Mouse (Mus musculus) midbrain, embryonic 16.5 days (tissue): ENCODE measurements around the gene Gm42517. TPM values are rescaled to one million over a fixed set of nuclear protein-coding genes. Genes with fewer than 3 reads are reported as not detected.

ENCODE experiments used
- ATAC-seq: fragments of 200-750 bp; cut with Nextera tagmentation; 2 replicates; pipeline ENCODE4 v1.8.0; 2017; ENCODE audit warnings: moderate TSS enrichment
- H3K27ac ChIP-seq: fragments of 300-500 bp; sonication (generic); 2 replicates; pipeline ENCODE4 v1.5.1; 2014; ENCODE audit warnings: mild to moderate bottlenecking, low read length, mixed read lengths
- H3K27me3 ChIP-seq: fragments of 300-500 bp; sonication (generic); 2 replicates; pipeline ENCODE4 v1.6.1; 2014; ENCODE audit warnings: low read depth, low read length, mixed read lengths; ENCODE audit not compliant: control insufficient read depth, insufficient read depth
- H3K36me3 ChIP-seq: fragments of 300-500 bp; sonication (generic); 2 replicates; pipeline ENCODE4 v1.6.1; 2014; ENCODE audit warnings: mild to moderate bottlenecking, low read length, moderate library complexity, mixed read lengths; ENCODE audit not compliant: control insufficient read depth, insufficient read depth
- H3K4me1 ChIP-seq: fragments of 300-500 bp; sonication (generic); 2 replicates; pipeline ENCODE4 v1.6.1; 2014; ENCODE audit warnings: mild to moderate bottlenecking, low read length, mixed read lengths; ENCODE audit not compliant: control insufficient read depth, insufficient read depth
- H3K4me2 ChIP-seq: fragments of 300-500 bp; sonication (generic); 2 replicates; pipeline ENCODE4 v1.6.1; 2014; ENCODE audit warnings: mild to moderate bottlenecking, low read length, mixed read lengths
- H3K4me3 ChIP-seq: fragments of 300-500 bp; sonication (generic); 2 replicates; pipeline ENCODE4 v1.5.1; 2014; ENCODE audit warnings: low read depth, mild to moderate bottlenecking, low read length, moderate library complexity, mixed read lengths
- H3K9ac ChIP-seq: fragments of 300-500 bp; sonication (generic); 2 replicates; pipeline ENCODE4 v1.6.1; 2014; ENCODE audit warnings: low read depth, low read length, mixed read lengths
- H3K9me3 ChIP-seq: fragments of 300-500 bp; sonication (generic); replicated peaks from 2 replicates; pipeline ENCODE4 v1.6.1; 2014; ENCODE audit warnings: mild to moderate bottlenecking, low read length, mixed read lengths; ENCODE audit not compliant: control insufficient read depth, poor library complexity, severe bottlenecking
- WGBS: fragments of 180-500 bp; shearing (Covaris S2); extraction: QIAGEN DNeasy Blood & Tissue Kit; methylation state at CpG from one replicate; pipeline ENCODE4 v1.1.7; 2014; 5-methylcytosine and 5-hydroxymethylcytosine counted together
- polyA plus RNA-seq: library from polyadenylated mRNA; unstranded; fragments of >200 nt; fragmentation: Nextera tagmentation; extraction: Ambion mirVana; gene quantifications from 2 replicates; pipeline ENCODE4 v1.2.1, GENCODE M21; 2015

Gene Gm42517
- polyA plus RNA-seq, result 2.2 and 2.6 TPM in 2 replicates

DNA sequence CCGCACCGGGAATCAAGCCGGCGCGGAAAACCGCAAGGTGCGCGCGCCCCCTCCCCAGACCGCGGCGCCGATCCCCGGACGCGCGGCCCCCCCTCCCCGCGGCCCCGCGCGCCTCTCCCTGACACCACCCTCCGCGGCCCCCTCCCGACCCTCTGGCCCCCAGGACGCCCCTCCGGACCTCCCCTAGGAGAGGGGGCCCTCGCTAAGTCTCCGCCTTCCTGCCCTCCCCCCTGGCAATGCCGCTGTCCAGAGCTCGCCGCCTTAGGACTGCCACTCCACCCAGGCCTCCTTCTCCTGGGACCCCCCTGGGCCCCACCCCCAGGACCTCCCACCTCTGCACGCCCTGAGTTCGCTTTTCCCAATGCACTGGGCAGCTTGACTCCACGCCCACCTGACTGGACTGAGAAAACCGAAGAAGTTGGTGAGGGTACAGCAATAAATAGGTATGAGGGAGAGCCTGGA lies at the start of gene Gm42517:
Gene Gm42517, minus strand, starts transcription at position 52 of the 462 bp plus-strand sequence.
- peak within 1 kb of the TSS; percentile 89 for H3K9ac ChIP-seq
- H3K4me3 ChIP-seq, result peak within 1 kb of the TSS; percentile 81
- H3K36me3 ChIP-seq, result no peaks in the 10 kb centered on the region
- peak within 1 kb of the TSS; percentile 82 for H3K4me2 ChIP-seq
- H3K9me3 ChIP-seq, result no peaks in the 10 kb centered on the region
- peak; percentile 34 for ATAC-seq
- H3K4me1 ChIP-seq, result peaks cover 28% of the 10 kb centered on the region
- H3K27me3 ChIP-seq, result peaks cover 61% of the 10 kb centered on the region
- peak within 1 kb of the TSS; percentile 61; the same call in 1 of the 2 replicates for H3K27ac ChIP-seq
- WGBS, result 0% methylated on average over 17 of the region's 36 CpGs

DNA sequence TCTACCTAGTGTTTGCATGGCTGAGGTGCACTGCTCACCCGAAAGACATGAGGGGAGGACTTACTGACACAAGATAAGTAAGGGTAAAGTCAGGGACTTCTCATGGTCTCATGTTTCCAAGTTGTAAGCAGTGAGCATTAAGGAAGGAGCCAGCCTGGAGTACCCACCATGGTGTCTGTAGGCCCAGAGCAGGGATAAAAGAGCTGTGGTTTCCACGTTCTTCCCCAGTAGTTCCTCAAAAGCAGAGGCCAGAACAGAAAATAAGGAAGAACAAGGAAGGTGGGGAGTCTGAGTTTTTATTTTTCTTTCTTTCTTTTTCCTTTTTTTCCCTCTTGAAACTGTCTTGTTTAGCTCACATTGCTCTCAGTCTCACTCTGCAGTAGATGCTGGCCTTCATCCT lies 47.0 kb upstream of the Gm42517 start:
- Histone ChIP-seq H3K4me3 (no peak overlapping the region), H3K27ac (no peak overlapping the region), H3K4me2 (no peak overlapping the region), H3K9me3 (no peaks in the 10 kb centered on the region), H3K36me3 (no peaks in the 10 kb centered on the region), H3K4me1 (no peaks in the 10 kb centered on the region), H3K27me3 (no peaks in the 10 kb centered on the region), H3K9ac (no peak overlapping the region)
- WGBS, result 81% methylated on average over 2 of the region's 2 CpGs
- no peak for ATAC-seq

DNA sequence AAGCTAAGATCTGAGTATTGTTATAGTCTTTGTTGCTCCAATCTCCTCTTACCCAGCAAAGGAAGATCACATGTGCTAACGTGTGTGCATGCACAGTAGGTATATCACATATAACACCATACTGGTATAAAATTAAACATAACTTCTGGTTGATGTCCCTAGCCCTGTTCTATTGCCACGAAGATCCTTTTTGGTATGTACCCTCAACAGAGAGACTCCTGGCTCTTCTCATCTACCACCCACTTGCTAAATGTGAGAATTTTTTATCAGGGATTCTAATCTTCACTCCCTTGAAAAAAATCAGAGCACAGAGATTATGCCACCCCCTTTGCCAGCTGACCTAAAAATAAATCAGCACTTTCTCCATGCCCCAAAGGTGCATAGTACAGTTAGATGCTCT lies 39.3 kb upstream of the Gm42517 start:
- no peaks in the 10 kb centered on the region for H3K9me3 ChIP-seq

DNA sequence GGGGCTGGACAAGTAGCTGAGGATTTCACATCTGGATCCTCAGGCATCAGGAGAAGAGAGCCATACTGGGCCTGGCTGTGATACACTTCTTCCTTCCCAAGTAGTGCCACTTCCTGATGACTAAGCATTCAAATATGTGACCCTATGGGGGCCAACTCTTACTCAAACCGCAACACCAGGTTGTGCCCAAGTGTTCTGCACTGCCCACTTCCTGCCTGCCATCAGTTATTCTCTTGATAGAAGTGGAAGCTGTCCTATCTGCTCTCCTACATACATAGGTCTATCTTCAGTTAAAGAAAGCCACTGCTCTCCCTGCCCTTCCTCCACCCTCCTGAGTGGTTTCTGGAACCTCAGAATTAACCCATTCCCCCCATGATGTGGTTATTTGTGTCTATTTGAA lies 37.7 kb upstream of the Gm42517 start:
- 92% methylated on average over 1 of the region's 1 CpGs for WGBS
- Histone ChIP-seq H3K27me3 (no peaks in the 10 kb centered on the region), H3K27ac (no peak overlapping the region), H3K9ac (no peak overlapping the region), H3K4me1 (no peaks in the 10 kb centered on the region), H3K4me2 (no peak overlapping the region), H3K4me3 (no peak overlapping the region), H3K36me3 (no peaks in the 10 kb centered on the region), H3K9me3 (no peaks in the 10 kb centered on the region)
- ATAC-seq, result no peak

More for the DNA sequence above, 39.3 kb upstream of the Gm42517 start:
- 75% methylated on average over 2 of the region's 2 CpGs for WGBS
- no peak overlapping the region for H3K9ac ChIP-seq
- no peaks in the 10 kb centered on the region for H3K4me1 ChIP-seq
- no peaks in the 10 kb centered on the region for H3K36me3 ChIP-seq
- H3K4me2 ChIP-seq, result no peak overlapping the region
- H3K4me3 ChIP-seq, result no peak overlapping the region
- ATAC-seq, result no peak
- no peaks in the 10 kb centered on the region for H3K27me3 ChIP-seq
- no peak overlapping the region for H3K27ac ChIP-seq

DNA sequence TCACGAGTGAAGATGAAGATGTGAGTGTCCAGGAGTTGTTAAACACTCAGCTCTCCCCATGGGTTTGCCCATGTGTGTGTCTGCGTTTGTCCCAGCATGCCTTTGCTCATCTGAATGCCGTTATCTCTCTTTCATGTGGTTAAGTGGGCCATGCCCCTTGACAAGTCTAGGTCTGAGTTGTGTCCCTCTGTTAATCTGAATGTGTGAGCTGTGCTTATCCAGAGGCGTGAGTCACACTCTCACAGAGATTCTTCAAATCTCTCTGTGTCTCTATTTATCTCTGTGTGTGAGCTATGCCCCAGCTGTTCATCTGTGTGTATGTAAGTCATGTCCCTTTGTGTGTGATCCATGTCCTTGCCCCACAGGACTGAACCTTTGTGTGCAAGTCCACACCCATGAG lies 35.7 kb upstream of the Gm42517 start:
- Histone ChIP-seq H3K27ac (no peak overlapping the region), H3K9me3 (no peaks in the 10 kb centered on the region), H3K4me2 (no peak overlapping the region), H3K27me3 (no peaks in the 10 kb centered on the region), H3K9ac (no peak overlapping the region), H3K36me3 (no peaks in the 10 kb centered on the region), H3K4me1 (no peaks in the 10 kb centered on the region), H3K4me3 (no peak overlapping the region)
- WGBS, result 80% methylated on average over 4 of the region's 4 CpGs
- no peak for ATAC-seq

DNA sequence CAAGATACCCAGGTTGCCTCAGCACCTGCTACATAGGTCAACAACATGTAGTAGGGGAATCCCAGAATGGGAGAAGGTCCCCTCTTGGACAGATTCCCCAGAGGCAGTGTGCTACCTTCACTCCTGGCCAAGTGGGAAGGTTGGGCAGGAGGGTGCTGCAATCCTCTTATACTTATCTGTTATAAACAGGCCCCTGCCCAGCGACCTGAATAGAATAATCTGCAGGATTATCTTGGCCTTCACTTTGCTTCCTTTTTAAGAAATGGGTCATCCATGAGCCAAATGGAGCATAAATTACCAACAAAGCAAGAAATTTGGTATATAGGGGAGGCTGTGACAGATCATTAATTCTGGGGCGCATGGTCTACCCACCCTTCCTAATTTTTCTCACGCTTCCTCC lies 22.0 kb upstream of the Gm42517 start:
- 70% methylated on average over 3 of the region's 3 CpGs for WGBS
- H3K4me3 ChIP-seq, result no peak overlapping the region
- no peaks in the 10 kb centered on the region for H3K4me1 ChIP-seq
- no peaks in the 10 kb centered on the region for H3K9me3 ChIP-seq
- no peak for ATAC-seq
- H3K27ac ChIP-seq, result no peak overlapping the region
- no peak overlapping the region for H3K9ac ChIP-seq
- H3K36me3 ChIP-seq, result no peaks in the 10 kb centered on the region
- no peak overlapping the region for H3K4me2 ChIP-seq
- no peaks in the 10 kb centered on the region for H3K27me3 ChIP-seq

DNA sequence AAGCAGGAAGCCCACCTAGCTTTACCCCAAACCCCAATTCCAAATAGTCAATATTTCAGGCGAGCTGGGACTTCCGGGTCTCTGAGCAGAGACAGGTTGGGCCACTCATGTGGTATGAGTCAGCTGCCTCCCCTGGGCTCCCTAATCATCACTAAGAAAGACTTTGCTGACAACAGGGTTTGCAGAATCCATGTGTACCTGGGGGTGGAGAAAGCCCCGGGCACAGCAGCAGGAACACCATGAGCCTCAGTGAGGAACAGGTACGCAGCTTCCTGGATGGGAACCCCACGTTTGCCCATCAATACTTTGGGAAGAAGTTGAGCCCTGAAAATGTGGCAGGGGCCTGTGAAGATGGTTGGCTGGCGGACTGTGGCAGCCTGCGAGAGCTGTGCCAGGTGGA lies 20.5 kb upstream of the Gm42517 start, which contains the start of gene Pde6b:
Gene Pde6b, plus strand, starts transcription at position 191 of the 400 bp plus-strand sequence.
- H3K36me3 ChIP-seq, result no peaks in the 10 kb centered on the region
- no peak within 1 kb of the TSS for H3K4me3 ChIP-seq
- H3K9ac ChIP-seq, result no peak within 1 kb of the TSS
- no peak within 1 kb of the TSS for H3K4me2 ChIP-seq
- no peaks in the 10 kb centered on the region for H3K9me3 ChIP-seq
- H3K27me3 ChIP-seq, result no peaks in the 10 kb centered on the region
- 76% methylated on average over 7 of the region's 7 CpGs for WGBS
- no peak for ATAC-seq
- no peak within 1 kb of the TSS for H3K27ac ChIP-seq
- H3K4me1 ChIP-seq, result no peaks in the 10 kb centered on the region

DNA sequence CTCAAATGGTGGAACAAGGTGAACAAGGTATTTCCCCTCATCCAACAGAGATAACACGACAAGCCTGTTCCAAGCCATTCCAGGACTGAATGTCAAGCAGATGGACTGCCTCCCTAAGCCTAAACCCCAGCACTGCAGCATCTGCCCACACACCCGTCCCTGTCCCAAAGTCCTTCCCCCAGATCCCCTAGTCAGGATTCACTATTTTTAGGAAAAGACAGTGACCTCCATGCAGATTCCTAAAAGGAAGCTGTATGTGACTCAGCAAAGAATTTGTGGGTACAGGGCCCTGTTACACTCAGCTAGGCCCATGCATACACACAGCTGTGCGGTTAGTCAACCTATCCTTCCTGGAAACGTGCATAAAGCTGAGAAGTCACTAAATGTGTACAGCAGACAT lies 18.7 kb upstream of the Gm42517 start:
- H3K27ac ChIP-seq, result no peak overlapping the region
- 68% methylated on average over 4 of the region's 4 CpGs for WGBS

DNA sequence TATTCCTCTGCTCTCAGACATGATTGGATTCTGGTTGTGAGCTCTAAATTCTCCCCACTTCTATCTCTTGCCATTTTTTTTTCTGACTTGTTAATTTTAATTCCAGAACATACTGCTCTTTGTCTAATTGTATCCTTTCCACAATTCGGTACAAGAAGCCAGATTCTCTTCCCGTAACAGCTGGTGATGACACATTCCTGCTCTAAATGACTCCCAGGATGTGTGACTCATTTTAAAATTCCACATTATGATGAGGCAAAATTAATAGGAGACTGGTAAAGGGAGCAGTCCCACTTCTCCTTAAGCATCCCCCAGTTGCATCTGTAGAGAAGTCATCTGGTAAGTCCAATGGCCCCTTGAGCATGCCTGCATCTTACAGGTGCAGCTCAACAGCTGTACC lies 17.9 kb upstream of the Gm42517 start:
- Histone ChIP-seq H3K4me1 (no peaks in the 10 kb centered on the region), H3K9me3 (0 out of 2 replicates have a peak, but pooled peaks cover 2% of the 10 kb centered on the region), H3K4me2 (no peak overlapping the region), H3K36me3 (no peaks in the 10 kb centered on the region), H3K27ac (no peak overlapping the region), H3K9ac (no peak overlapping the region), H3K27me3 (no peaks in the 10 kb centered on the region), H3K4me3 (no peak overlapping the region)
- no peak for ATAC-seq
- 86% methylated on average over 2 of the region's 2 CpGs for WGBS

More for the DNA sequence above, 18.7 kb upstream of the Gm42517 start:
- H3K4me2 ChIP-seq, result no peak overlapping the region
- H3K9ac ChIP-seq, result no peak overlapping the region
- 0 out of 2 replicates have a peak, but pooled peaks cover 2% of the 10 kb centered on the region for H3K9me3 ChIP-seq
- no peaks in the 10 kb centered on the region for H3K4me1 ChIP-seq
- no peak overlapping the region for H3K4me3 ChIP-seq
- no peak for ATAC-seq
- no peaks in the 10 kb centered on the region for H3K27me3 ChIP-seq
- no peaks in the 10 kb centered on the region for H3K36me3 ChIP-seq
